Mouse (Mus musculus) limb, embryonic 15.5 days (tissue): Measurements from ENCODE around the gene Polh. TPM values are rescaled to one million over a fixed set of nuclear protein-coding genes. Genes with fewer than 3 reads are reported as not detected.
A peak's percentile ranks its signal among the peaks of the same experiment; 100 is the strongest.

Experiments used
- ATAC-seq: fragments of 200-750 bp; cut with Nextera tagmentation; 2 replicates; pipeline ENCODE4 v1.8.0; 2017; ENCODE audit warnings: low read depth, moderate TSS enrichment; ENCODE audit not compliant: insufficient number of reproducible peaks, low FRiP score, low TSS enrichment
- H3K27ac ChIP-seq: fragments of 300-500 bp; sonication (generic); 2 replicates; pipeline ENCODE4 v1.5.1; 2015; ENCODE audit warnings: moderate library complexity, mild to moderate bottlenecking, inconsistent platforms
- H3K27me3 ChIP-seq: fragments of 300-500 bp; sonication (generic); 2 replicates; pipeline ENCODE4 v1.6.1; 2015; ENCODE audit warnings: inconsistent platforms
- H3K36me3 ChIP-seq: fragments of 300-500 bp; sonication (generic); 2 replicates; pipeline ENCODE4 v1.6.1; 2015; ENCODE audit warnings: inconsistent platforms
- H3K4me1 ChIP-seq: fragments of 300-500 bp; sonication (generic); 2 replicates; pipeline ENCODE4 v1.6.1; 2015; ENCODE audit warnings: inconsistent platforms
- H3K4me2 ChIP-seq: fragments of 300-500 bp; sonication (generic); 2 replicates; pipeline ENCODE4 v1.6.1; 2015; ENCODE audit warnings: mild to moderate bottlenecking, inconsistent platforms
- H3K4me3 ChIP-seq: fragments of 300-500 bp; sonication (generic); 2 replicates; pipeline ENCODE4 v1.5.1; 2015; ENCODE audit warnings: mild to moderate bottlenecking, inconsistent platforms
- H3K9ac ChIP-seq: fragments of 300-500 bp; sonication (generic); 2 replicates; pipeline ENCODE4 v1.6.1; 2015; ENCODE audit warnings: inconsistent platforms
- H3K9me3 ChIP-seq: fragments of 300-500 bp; sonication (generic); 2 replicates; pipeline ENCODE4 v1.6.1; 2016; ENCODE audit warnings: inconsistent platforms
- WGBS: fragments of 180-500 bp; shearing (Covaris S2); methylation state at CpG from one replicate; pipeline ENCODE4 v1.1.7; 2015; 5-methylcytosine and 5-hydroxymethylcytosine counted together
- polyA plus RNA-seq: library from polyadenylated mRNA; unstranded; fragments of >200 nt; fragmentation: Nextera tagmentation; extraction: Ambion mirVana; gene quantifications from 2 replicates; pipeline ENCODE4 v1.2.1, GENCODE M21; 2015

Polh gene
- 18.5 and 20.1 TPM in 2 replicates for polyA plus RNA-seq

DNA sequence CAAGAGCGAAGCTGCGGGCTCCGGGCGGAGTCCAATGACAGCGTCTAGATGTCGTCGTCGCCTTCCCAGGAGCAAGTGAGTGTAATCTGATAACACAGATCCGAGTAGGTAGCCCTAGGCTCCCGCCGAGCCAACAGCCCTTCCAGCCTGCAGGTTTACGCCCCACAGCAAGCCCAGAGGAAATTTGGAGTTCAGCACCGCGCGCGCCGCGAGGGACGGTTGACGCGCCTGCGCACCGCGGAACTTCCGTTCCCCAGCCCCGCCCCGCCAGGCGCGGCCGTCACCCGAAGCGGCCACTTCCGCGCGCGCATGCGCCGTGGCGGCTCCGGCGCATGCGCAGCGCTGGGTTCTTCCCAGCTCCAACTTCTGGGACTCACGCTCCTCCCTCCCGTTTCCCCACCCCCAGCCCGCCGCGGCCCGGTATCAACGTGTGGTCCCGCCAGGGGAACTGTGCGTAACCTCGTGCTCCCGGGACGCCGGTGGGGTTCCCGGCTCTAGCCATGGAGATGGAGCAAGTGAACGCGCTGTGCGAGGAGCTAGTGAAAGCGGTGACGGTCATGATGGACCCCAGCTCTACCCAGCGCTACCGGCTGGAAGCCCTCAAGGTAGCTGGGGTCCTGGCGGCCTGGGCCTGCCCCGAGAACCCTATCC, at the start of gene Polh, which contains the start of gene Xpo5:
TSS of gene Polh (minus strand) at position 225 of the 651 bp plus-strand sequence.
TSS of gene Xpo5 (plus strand) at position 362 of the 651 bp plus-strand sequence.
- WGBS = under 1% methylated on average over 65 of the region's 66 CpGs
- Histone ChIP-seq H3K9me3 (no peaks in the 10 kb centered on the region), H3K4me2 (peak within 1 kb of the TSS; percentile 63), H3K27ac (peak within 1 kb of the TSS; percentile 87), H3K4me3 (peak within 1 kb of the TSS; percentile 74), H3K36me3 (peaks cover 48% of the 10 kb centered on the region), H3K9ac (peak within 1 kb of the TSS; percentile 81), H3K4me1 (peaks cover 20% of the 10 kb centered on the region), H3K27me3 (no peaks in the 10 kb centered on the region)
- ATAC-seq = peak; percentile 91

DNA sequence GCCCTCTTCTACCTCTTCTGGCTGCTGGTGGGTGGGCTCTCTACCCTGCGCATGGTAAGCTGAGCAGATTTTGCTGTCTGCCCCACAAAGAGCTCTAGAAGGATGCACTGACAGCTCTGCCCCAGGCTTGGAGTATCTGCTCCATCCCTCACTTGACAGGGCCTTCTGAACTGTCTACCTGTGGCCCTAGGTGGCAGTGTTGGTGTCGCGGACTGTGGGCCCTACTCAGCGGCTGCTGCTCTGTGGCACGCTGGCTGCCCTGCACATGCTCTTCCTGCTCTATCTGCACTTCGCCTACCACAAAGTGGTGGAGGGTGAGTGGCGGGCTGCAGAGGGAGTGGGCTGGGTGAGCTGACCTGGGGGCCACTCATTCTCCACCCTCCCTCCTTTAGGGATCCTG, 48.7 kb upstream of the Polh start:
- H3K9ac ChIP-seq = no peak overlapping the region
- no peak overlapping the region for H3K27ac ChIP-seq
- H3K4me3 ChIP-seq = no peak overlapping the region
- H3K4me2 ChIP-seq = no peak overlapping the region
- peaks cover 38% of the 10 kb centered on the region for H3K4me1 ChIP-seq
- no peaks in the 10 kb centered on the region for H3K9me3 ChIP-seq
- peaks cover 38% of the 10 kb centered on the region for H3K36me3 ChIP-seq
- ATAC-seq = no peak
- WGBS = 80% methylated on average over 7 of the region's 7 CpGs
- H3K27me3 ChIP-seq = peaks cover 18% of the 10 kb centered on the region

DNA sequence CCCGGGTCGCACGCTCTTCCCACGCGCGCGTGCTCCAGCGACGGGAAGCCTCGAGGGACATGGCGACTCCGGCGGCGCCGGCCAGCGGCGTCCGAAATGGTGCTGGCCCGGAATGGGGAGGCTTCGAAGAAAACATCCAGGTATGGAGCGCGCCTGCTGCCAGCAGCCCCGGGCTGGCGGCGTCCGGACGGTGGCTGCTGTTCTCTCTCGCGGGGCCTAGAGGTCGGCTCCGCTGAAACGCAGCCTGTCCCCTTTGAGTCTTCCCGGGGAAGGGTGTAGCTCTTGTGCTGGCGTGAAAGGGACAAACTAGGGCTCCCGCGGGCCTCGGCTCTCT, 45.7 kb upstream of the Polh start:
- peak overlapping the region; percentile 77 for H3K4me2 ChIP-seq
- H3K9ac ChIP-seq = peak overlapping the region; percentile 98
- no peaks in the 10 kb centered on the region for H3K27me3 ChIP-seq
- no peaks in the 10 kb centered on the region for H3K9me3 ChIP-seq
- peaks cover 24% of the 10 kb centered on the region for H3K4me1 ChIP-seq
- peak overlapping the region; percentile 83 for H3K27ac ChIP-seq
- H3K36me3 ChIP-seq = peaks cover 68% of the 10 kb centered on the region
- ATAC-seq = peak; percentile 30
- H3K4me3 ChIP-seq = peak overlapping the region; percentile 91
- WGBS = under 1% methylated on average over 37 of the region's 37 CpGs

DNA sequence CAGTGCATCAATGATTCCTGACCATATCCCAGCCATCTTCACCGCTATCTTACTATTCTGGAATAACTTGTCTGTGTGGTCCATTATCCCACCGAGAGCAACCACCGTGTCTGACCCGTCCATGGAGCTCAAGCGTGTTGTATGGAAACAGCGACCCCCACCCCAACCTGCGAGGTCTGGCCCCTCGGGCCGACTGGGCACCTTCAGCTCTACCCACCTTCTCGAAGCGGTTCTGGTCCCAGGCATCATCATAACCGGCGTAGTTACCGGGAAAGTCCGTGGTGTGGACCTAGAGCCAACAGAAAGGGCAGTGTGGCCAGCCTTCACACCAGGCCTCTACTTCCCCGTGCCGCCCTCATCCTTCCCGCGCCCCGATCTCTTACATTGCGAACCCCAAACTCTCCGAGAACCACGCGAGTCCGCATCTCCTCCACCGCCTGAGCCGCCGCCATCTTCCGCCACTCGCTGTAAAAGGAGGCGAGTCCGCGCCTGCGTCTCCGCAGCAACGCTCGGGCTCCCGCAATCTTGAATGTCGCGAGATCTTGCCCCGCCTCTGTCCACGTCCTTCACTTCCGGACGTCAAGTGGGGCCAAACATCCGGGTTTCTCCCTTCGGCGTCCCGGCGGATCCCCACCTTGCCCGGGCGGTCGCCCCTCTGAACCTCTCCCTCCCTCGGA, 45.2 kb upstream of the Polh start, which contains the start of the genes Polr1c and Yipf3:
TSS of gene Polr1c (minus strand) at position 543 of the 677 bp plus-strand sequence.
TSS of gene Yipf3 (plus strand) at position 569 of the 677 bp plus-strand sequence.
- Histone ChIP-seq H3K4me1 (peaks cover 23% of the 10 kb centered on the region), H3K9ac (peak within 1 kb of the TSS; percentile 98), H3K4me2 (peak within 1 kb of the TSS; percentile 77), H3K27me3 (no peaks in the 10 kb centered on the region), H3K27ac (peak within 1 kb of the TSS; percentile 83), H3K36me3 (peaks cover 73% of the 10 kb centered on the region), H3K9me3 (no peaks in the 10 kb centered on the region), H3K4me3 (peak within 1 kb of the TSS; percentile 91)
- WGBS = under 1% methylated on average over 53 of the region's 53 CpGs
- ATAC-seq = peak; percentile 89

DNA sequence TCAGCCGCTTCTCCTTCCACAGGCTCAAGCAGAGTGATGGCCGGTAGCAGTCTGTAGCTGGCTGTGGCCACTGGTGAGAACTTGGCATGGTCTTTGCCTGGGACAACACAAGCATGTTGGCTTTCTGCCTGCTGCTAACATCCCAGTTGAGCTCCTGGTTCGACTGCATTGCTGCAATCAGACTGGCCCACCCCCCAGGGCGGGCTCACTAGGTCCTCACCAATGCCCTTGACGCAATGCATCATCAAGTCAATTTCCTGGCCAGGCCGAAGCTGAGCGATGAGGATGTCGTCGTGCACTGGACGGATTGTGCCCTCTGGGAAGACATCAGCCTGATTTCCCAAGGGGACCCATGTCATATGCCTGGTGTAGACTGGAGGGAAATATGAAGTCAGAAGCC, 42.1 kb upstream of the Polh start:
- WGBS = 74% methylated on average over 10 of the region's 10 CpGs

DNA sequence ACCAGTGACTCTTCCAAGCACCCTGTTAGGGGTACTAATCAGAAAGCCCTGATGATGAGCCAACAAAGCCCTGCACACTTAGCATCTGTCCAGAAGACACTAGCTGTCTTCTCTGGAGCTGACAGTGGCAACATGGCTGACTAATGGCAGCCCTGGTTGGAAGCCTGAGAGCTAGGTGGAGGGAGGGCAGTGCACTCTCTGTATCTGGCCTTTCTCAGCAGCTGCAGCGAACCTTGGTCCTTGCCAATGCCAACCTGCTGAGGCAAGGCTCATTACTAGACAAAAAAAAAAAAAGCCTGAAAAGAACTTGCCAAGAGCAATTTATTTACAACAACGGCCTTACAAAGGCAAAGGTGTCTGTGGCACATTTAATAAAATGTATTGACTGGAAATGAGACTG, 41.2 kb upstream of the Polh start:
- 78% methylated on average over 2 of the region's 2 CpGs for WGBS
- no peak overlapping the region for H3K27ac ChIP-seq

More for the DNA sequence above, 42.1 kb upstream of the Polh start:
- H3K36me3 ChIP-seq = peaks cover 72% of the 10 kb centered on the region
- no peak for ATAC-seq
- H3K4me1 ChIP-seq = peaks cover 18% of the 10 kb centered on the region
- no peaks in the 10 kb centered on the region for H3K9me3 ChIP-seq
- no peak overlapping the region for H3K4me2 ChIP-seq
- no peak overlapping the region for H3K27ac ChIP-seq
- no peaks in the 10 kb centered on the region for H3K27me3 ChIP-seq
- H3K4me3 ChIP-seq = no peak overlapping the region
- H3K9ac ChIP-seq = no peak overlapping the region

DNA sequence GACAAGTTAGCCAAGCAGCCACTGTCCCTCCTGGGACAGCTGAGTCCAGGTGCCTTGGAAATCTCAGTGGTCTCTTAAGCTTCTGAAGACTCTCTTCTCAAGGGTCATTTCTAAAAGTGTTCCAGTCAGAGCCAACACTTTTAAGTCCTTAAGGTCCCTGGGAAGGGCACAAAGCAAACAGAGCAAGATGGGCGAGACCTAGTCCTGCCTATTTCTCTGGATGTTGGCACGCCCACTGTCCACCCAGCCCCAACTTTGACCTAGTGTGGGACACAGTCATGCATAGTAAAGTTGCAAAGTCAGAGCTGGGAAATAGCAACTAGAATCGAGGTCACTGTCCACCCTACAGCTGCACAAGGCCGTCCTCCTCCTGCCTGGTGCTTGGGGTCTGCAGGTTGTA, 40.5 kb upstream of the Polh start:
- Histone ChIP-seq H3K4me1 (peaks cover 8% of the 10 kb centered on the region), H3K36me3 (peaks cover 82% of the 10 kb centered on the region), H3K4me3 (no peak overlapping the region), H3K9ac (no peak overlapping the region), H3K4me2 (no peak overlapping the region), H3K27ac (no peak overlapping the region), H3K27me3 (no peaks in the 10 kb centered on the region), H3K9me3 (no peaks in the 10 kb centered on the region)
- no peak for ATAC-seq
- WGBS = 84% methylated on average over 4 of the region's 4 CpGs

More for the DNA sequence above, 41.2 kb upstream of the Polh start:
- no peak for ATAC-seq
- Histone ChIP-seq H3K27me3 (no peaks in the 10 kb centered on the region), H3K4me1 (peaks cover 9% of the 10 kb centered on the region), H3K9me3 (no peaks in the 10 kb centered on the region), H3K4me2 (no peak overlapping the region), H3K4me3 (no peak overlapping the region), H3K36me3 (peaks cover 76% of the 10 kb centered on the region), H3K9ac (no peak overlapping the region)

DNA sequence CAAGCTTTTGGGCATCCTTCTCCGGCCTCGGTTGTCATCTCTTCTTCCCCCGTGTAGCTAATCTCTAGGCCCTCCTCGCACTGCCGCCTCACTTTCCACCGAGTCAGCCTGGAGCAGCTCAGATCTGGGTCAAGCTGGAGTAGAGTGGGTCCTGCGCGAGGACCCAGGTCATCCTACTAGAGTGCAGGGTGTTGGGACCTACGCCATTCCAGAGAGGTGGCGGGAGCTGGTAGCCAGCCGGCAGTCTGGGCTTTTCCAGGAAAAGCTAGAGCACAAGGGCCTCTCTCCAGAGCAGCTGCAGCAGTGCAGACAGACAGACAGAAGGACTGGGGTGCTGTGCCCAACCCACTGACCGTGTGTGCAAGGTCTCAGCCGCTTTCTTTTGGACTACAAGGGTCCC, 39.8 kb upstream of the Polh start:
- Histone ChIP-seq H3K9ac (no peak overlapping the region), H3K27ac (no peak overlapping the region), H3K9me3 (no peaks in the 10 kb centered on the region), H3K27me3 (no peaks in the 10 kb centered on the region), H3K4me3 (no peak overlapping the region), H3K36me3 (peaks cover 89% of the 10 kb centered on the region), H3K4me2 (no peak overlapping the region), H3K4me1 (peaks cover 8% of the 10 kb centered on the region)
- 86% methylated on average over 13 of the region's 13 CpGs for WGBS
- no peak for ATAC-seq

DNA sequence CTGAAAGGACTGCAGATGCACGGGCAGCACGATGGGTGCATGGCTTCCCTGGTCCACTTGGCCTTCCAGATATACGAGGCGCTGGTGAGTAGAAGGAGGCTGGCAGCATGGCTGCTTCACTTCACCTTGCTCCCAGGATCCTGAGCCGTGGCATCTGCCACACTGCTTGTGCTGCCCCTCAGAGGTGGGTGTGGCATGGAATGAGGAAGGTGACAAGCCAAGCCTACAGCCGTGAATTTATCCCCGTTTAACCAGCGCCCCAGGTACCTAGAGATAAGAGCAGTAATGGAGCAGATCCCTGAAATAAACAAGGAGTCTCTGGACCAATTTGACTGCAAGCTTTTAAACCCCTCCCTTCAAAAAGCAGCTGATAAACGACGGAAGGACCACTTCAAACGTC, 39.0 kb upstream of the Polh start:
- no peak for ATAC-seq
- H3K27me3 ChIP-seq = no peaks in the 10 kb centered on the region
- no peak overlapping the region for H3K9ac ChIP-seq
- H3K9me3 ChIP-seq = no peaks in the 10 kb centered on the region
- WGBS = 63% methylated on average over 11 of the region's 11 CpGs
- no peak overlapping the region for H3K27ac ChIP-seq
- H3K4me3 ChIP-seq = no peak overlapping the region
- H3K36me3 ChIP-seq = peaks cover 97% of the 10 kb centered on the region
- H3K4me1 ChIP-seq = no peaks in the 10 kb centered on the region
- no peak overlapping the region for H3K4me2 ChIP-seq

DNA sequence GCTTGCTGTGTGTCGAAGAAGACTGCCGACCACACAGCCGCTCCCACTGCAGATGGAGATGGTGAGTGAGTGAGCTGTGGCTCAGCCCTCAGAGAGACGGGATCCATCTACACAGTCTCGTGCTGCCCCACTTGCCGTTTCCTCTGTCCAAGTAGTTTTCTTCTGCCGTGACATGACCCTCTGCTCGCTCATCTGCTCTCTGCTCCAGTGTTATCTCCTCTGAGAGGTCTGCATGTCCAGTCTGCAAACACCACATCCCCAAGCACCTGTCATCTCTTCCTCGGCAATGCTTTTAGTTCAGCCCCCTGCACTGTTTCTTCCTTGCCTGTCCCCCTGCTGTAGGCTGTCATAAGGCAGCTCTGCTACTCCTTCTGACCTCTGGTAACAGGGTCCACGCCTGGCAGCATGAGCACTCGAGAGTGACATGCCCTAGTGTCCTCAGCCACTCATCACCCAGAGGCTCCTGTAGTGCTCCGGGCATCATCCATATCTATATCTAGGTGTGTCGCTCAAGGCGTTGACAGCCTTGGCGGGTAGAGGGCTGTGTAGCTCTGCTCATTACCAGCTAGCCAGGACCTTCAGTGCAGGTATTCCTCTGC, 37.2 kb upstream of the Polh start:
- Histone ChIP-seq H3K27ac (no peak overlapping the region), H3K4me3 (no peak overlapping the region), H3K4me1 (no peaks in the 10 kb centered on the region), H3K4me2 (no peak overlapping the region), H3K36me3 (peaks cover 92% of the 10 kb centered on the region), H3K9me3 (no peaks in the 10 kb centered on the region), H3K27me3 (no peaks in the 10 kb centered on the region), H3K9ac (no peak overlapping the region)
- 90% methylated on average over 15 of the region's 15 CpGs for WGBS
- ATAC-seq = no peak

DNA sequence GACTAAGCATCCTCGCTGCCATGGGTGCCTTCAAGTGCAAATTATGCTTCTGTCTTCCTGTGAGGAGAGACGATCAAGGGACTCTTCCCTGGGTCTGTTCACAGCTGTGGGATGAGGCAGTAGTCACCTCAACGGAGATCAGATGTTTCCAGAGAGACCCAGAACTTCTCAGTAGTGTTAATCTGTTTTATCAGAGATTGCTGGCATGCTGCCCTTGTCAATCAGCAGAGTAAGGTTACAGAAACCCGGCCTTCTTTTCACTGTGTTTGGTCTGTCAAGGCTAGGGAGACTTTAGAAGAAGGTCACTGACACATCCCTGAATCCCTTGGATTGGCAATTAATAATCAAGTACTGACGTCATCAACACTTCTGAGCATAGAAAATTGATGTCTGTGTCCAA, 35.0 kb upstream of the Polh start:
- 81% methylated on average over 5 of the region's 5 CpGs for WGBS

DNA sequence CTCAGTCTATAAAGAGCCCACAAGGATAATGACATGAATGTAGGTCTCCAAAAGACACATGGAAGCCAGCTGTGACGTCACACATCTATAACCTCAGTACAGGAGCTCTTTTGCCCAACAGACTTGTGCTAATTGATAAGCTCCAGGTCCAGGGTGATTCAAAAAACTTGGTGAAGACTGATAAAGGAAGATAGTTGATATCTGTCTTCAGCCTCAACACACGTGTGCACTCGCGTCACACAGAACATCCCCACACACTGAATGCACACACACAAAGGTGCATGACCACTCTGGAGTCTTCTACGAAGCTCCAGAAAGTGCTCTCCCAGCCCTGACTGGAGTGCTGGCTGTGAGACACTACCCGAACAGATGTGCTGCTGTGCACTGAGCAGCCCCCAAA, 34.6 kb upstream of the Polh start:
- H3K36me3 ChIP-seq = peaks cover 84% of the 10 kb centered on the region
- no peaks in the 10 kb centered on the region for H3K27me3 ChIP-seq
- 89% methylated on average over 6 of the region's 6 CpGs for WGBS
- no peaks in the 10 kb centered on the region for H3K9me3 ChIP-seq
- no peak overlapping the region for H3K9ac ChIP-seq
- H3K4me3 ChIP-seq = no peak overlapping the region
- no peak overlapping the region for H3K27ac ChIP-seq
- no peaks in the 10 kb centered on the region for H3K4me1 ChIP-seq
- no peak for ATAC-seq
- H3K4me2 ChIP-seq = no peak overlapping the region

More for the DNA sequence above, 35.0 kb upstream of the Polh start:
- no peak overlapping the region for H3K27ac ChIP-seq
- no peaks in the 10 kb centered on the region for H3K27me3 ChIP-seq
- H3K9me3 ChIP-seq = no peaks in the 10 kb centered on the region
- H3K36me3 ChIP-seq = peaks cover 88% of the 10 kb centered on the region
- no peaks in the 10 kb centered on the region for H3K4me1 ChIP-seq
- no peak overlapping the region for H3K9ac ChIP-seq
- H3K4me2 ChIP-seq = no peak overlapping the region
- H3K4me3 ChIP-seq = no peak overlapping the region
- no peak for ATAC-seq
